Mouse (Mus musculus): ENCODE measurements around the gene Gpat3. TPM values are rescaled to one million over a fixed set of nuclear protein-coding genes. Genes with fewer than 3 reads are reported as not detected.

Gpat3 gene
- total RNA-seq, 2 experiments from 2014 or later, result 4.9 to 7.0 TPM

- no peak for DNase-seq
Measured at GRCm38 (mm10) chr5:100915411-100915810, 69.9 kb downstream of the Gpat3 start.

- DNase-seq, result no peak
Measured at GRCm38 (mm10) chr5:100916416-100916815, 70.9 kb downstream of the Gpat3 start.

- DNase-seq, result peak; percentile 9
Measured at GRCm38 (mm10) chr5:100917252-100917774, 71.8 kb downstream of the Gpat3 start.

- no peak for DNase-seq
Measured at GRCm38 (mm10) chr5:100919069-100919468, 73.6 kb downstream of the Gpat3 start.

- DNase-seq, result no peak
Measured at GRCm38 (mm10) chr5:100929698-100930097, 84.2 kb downstream of the Gpat3 start.

GRCm38 (mm10) chr5:100943716-100944115 is 98.2 kb downstream of the Gpat3 start:
- DNase-seq, result no peak

- no peak for DNase-seq
Measured at GRCm38 (mm10) chr5:100945336-100945735, 99.8 kb downstream of the Gpat3 start.

Other genes with a start within 250 kb of the Gpat3 start
- gene Coq2, start 170.6 kb upstream of the Gpat3 start, total RNA-seq (2021), result 10 to 100 TPM; 58.4 to 61.5 TPM
- under 1 TPM; 0.13 to 0.70 TPM for gene Hpse, start 126.0 kb upstream of the Gpat3 start, total RNA-seq (2021)
- 1 to 10 TPM; 6.1 to 6.3 TPM for gene Helq, start 47.1 kb upstream of the Gpat3 start, total RNA-seq (2021)
- gene Mrps18c, start 47.1 kb upstream of the Gpat3 start, total RNA-seq (2021), result 10 to 100 TPM; 65.7 to 67.6 TPM
- 1 to 10 TPM; 4.5 to 5.2 TPM for gene Abraxas1, start 24.7 kb upstream of the Gpat3 start, total RNA-seq (2021)

Data from gastrocnemius, postnatal 25 days (tissue).